Mouse (Mus musculus) kidney, embryonic 16.5 days (tissue): ENCODE results near the gene Psmb3. TPM values are rescaled to one million over a fixed set of nuclear protein-coding genes. Genes with fewer than 3 reads are reported as not detected.

Experiments used
- ATAC-seq: fragments of 200-750 bp; cut with Nextera tagmentation; 2 replicates; pipeline ENCODE4 v1.8.0; 2017; ENCODE audit warnings: moderate TSS enrichment; ENCODE audit not compliant: low FRiP score, low TSS enrichment
- H3K27ac ChIP-seq: fragments of 300-500 bp; sonication (generic); 2 replicates; pipeline ENCODE4 v1.5.1; 2014; ENCODE audit warnings: low read length
- H3K27me3 ChIP-seq: fragments of 300-500 bp; sonication (generic); 2 replicates; pipeline ENCODE4 v1.6.1; 2014; ENCODE audit warnings: low read length, control low read depth, mixed read lengths; ENCODE audit not compliant: insufficient read depth
- H3K36me3 ChIP-seq: fragments of 300-500 bp; sonication (generic); 2 replicates; pipeline ENCODE4 v1.6.1; 2014; ENCODE audit warnings: low read length, control low read depth, mixed read lengths; ENCODE audit not compliant: insufficient read depth
- H3K4me1 ChIP-seq: fragments of 300-500 bp; sonication (generic); 2 replicates; pipeline ENCODE4 v1.6.1; 2014; ENCODE audit warnings: low read length, control low read depth, mixed read lengths; ENCODE audit not compliant: insufficient read depth
- H3K4me2 ChIP-seq: fragments of 300-500 bp; sonication (generic); replicated peaks from 2 replicates; pipeline ENCODE4 v1.6.1; 2014; ENCODE audit warnings: low read depth, low read length
- H3K4me3 ChIP-seq: fragments of 300-500 bp; sonication (generic); 2 replicates; pipeline ENCODE4 v1.5.1; 2014; ENCODE audit warnings: mild to moderate bottlenecking, low read length
- H3K9ac ChIP-seq: fragments of 300-500 bp; sonication (generic); replicated peaks from 2 replicates; pipeline ENCODE4 v1.6.1; 2014; ENCODE audit warnings: low read length
- H3K9me3 ChIP-seq: fragments of 300-500 bp; sonication (generic); 2 replicates; pipeline ENCODE4 v1.6.1; 2016; ENCODE audit warnings: low read length, control low read depth
- WGBS: fragments of 180-500 bp; shearing (Covaris S2); extraction: QIAGEN DNeasy Blood & Tissue Kit; methylation state at CpG from one replicate; pipeline ENCODE4 v1.1.7; 2014; 5-methylcytosine and 5-hydroxymethylcytosine counted together
- polyA plus RNA-seq: library from polyadenylated mRNA; unstranded; fragments of >200 nt; fragmentation: Nextera tagmentation; extraction: Ambion mirVana; gene quantifications from 2 replicates; pipeline ENCODE4 v1.2.1, GENCODE M21; 2015

Psmb3 gene
- polyA plus RNA-seq, 1 experiment from 2014 or later, result 503 TPM

- no peaks in the 10 kb centered on the region for H3K27me3 ChIP-seq
- H3K4me3 ChIP-seq, result no peak overlapping the region
- ATAC-seq, result no peak
- no peak overlapping the region for H3K27ac ChIP-seq
- no peak overlapping the region for H3K9ac ChIP-seq
- H3K9me3 ChIP-seq, result no peaks in the 10 kb centered on the region
- no peak overlapping the region for H3K4me2 ChIP-seq
- H3K4me1 ChIP-seq, result peaks cover 5% of the 10 kb centered on the region; the same call in 1 of the 2 replicates
- H3K36me3 ChIP-seq, result peaks cover 82% of the 10 kb centered on the region
- 68% methylated on average over 8 of the region's 8 CpGs for WGBS
Measured at GRCm38 (mm10) chr11:97677842-97678241, 25.4 kb upstream of the Psmb3 start.

GRCm38 (mm10) chr11:97678301-97678700 is 24.9 kb upstream of the Psmb3 start:
- no peak overlapping the region for H3K9ac ChIP-seq

GRCm38 (mm10) chr11:97680430-97680829 is 22.8 kb upstream of the Psmb3 start:
- H3K36me3 ChIP-seq, result peaks cover 62% of the 10 kb centered on the region
- 73% methylated on average over 12 of the region's 12 CpGs for WGBS

More at GRCm38 (mm10) chr11:97678301-97678700, 24.9 kb upstream of the Psmb3 start:
- H3K27ac ChIP-seq, result no peak overlapping the region
- no peak for ATAC-seq
- peaks cover 81% of the 10 kb centered on the region for H3K36me3 ChIP-seq
- no peaks in the 10 kb centered on the region for H3K27me3 ChIP-seq
- no peaks in the 10 kb centered on the region for H3K9me3 ChIP-seq
- H3K4me3 ChIP-seq, result no peak overlapping the region
- WGBS, result 86% methylated on average over 10 of the region's 15 CpGs
- H3K4me2 ChIP-seq, result no peak overlapping the region
- peaks cover 5% of the 10 kb centered on the region; the same call in 1 of the 2 replicates for H3K4me1 ChIP-seq

GRCm38 (mm10) chr11:97682504-97683055 is 20.6 kb upstream of the Psmb3 start:
- H3K4me2 ChIP-seq, result no peak overlapping the region
- H3K4me1 ChIP-seq, result peaks cover 38% of the 10 kb centered on the region
- no peak overlapping the region for H3K9ac ChIP-seq
- no peak overlapping the region for H3K4me3 ChIP-seq
- no peaks in the 10 kb centered on the region for H3K27me3 ChIP-seq
- no peak overlapping the region for H3K27ac ChIP-seq
- H3K9me3 ChIP-seq, result no peaks in the 10 kb centered on the region
- no peak for ATAC-seq
- 77% methylated on average over 6 of the region's 6 CpGs for WGBS
- peaks cover 49% of the 10 kb centered on the region for H3K36me3 ChIP-seq

More at GRCm38 (mm10) chr11:97680430-97680829, 22.8 kb upstream of the Psmb3 start:
- Histone ChIP-seq H3K9me3 (no peaks in the 10 kb centered on the region), H3K27ac (no peak overlapping the region), H3K4me3 (no peak overlapping the region), H3K27me3 (no peaks in the 10 kb centered on the region), H3K9ac (no peak overlapping the region), H3K4me1 (peaks cover 20% of the 10 kb centered on the region), H3K4me2 (no peak overlapping the region)
- no peak for ATAC-seq

- Histone ChIP-seq H3K4me2 (no peak overlapping the region), H3K9me3 (no peaks in the 10 kb centered on the region), H3K4me3 (no peak overlapping the region), H3K9ac (peak overlapping the region; percentile 38), H3K4me1 (peaks cover 39% of the 10 kb centered on the region), H3K36me3 (peaks cover 39% of the 10 kb centered on the region), H3K27me3 (no peaks in the 10 kb centered on the region), H3K27ac (peak overlapping the region; percentile 65; the same call in 1 of the 2 replicates)
- WGBS, result 71% methylated on average over 6 of the region's 6 CpGs
- no peak for ATAC-seq
Measured at GRCm38 (mm10) chr11:97684063-97684680, 19.0 kb upstream of the Psmb3 start.

GRCm38 (mm10) chr11:97684766-97685165 is 18.4 kb upstream of the Psmb3 start:
- peak overlapping the region; percentile 38 for H3K9ac ChIP-seq
- peaks cover 39% of the 10 kb centered on the region for H3K4me1 ChIP-seq
- 23% methylated on average over 7 of the region's 7 CpGs for WGBS
- H3K4me2 ChIP-seq, result peak overlapping the region; percentile 58
- H3K36me3 ChIP-seq, result peaks cover 39% of the 10 kb centered on the region
- no peaks in the 10 kb centered on the region for H3K9me3 ChIP-seq
- H3K4me3 ChIP-seq, result no peak overlapping the region
- no peak for ATAC-seq
- peak overlapping the region; percentile 65 for H3K27ac ChIP-seq
- H3K27me3 ChIP-seq, result no peaks in the 10 kb centered on the region

- Histone ChIP-seq H3K9ac (peak within 1 kb of the TSS; percentile 49), H3K27me3 (no peaks in the 10 kb centered on the region), H3K27ac (peak within 1 kb of the TSS; percentile 65), H3K36me3 (peaks cover 39% of the 10 kb centered on the region), H3K9me3 (no peaks in the 10 kb centered on the region), H3K4me2 (peak within 1 kb of the TSS; percentile 58), H3K4me1 (peaks cover 39% of the 10 kb centered on the region), H3K4me3 (peak within 1 kb of the TSS; percentile 42)
- ATAC-seq, result peak; percentile 91
- WGBS, result under 1% methylated on average over 42 of the region's 43 CpGs
Measured at GRCm38 (mm10) chr11:97685613-97686321, 17.4 kb upstream of the Psmb3 start, which contains the start of gene Cisd3. Gene Cisd3 (plus strand): TSS chr11:97685826.

GRCm38 (mm10) chr11:97686322-97686908 is 16.8 kb upstream of the Psmb3 start:
- peak overlapping the region; percentile 38 for H3K9ac ChIP-seq
- H3K4me2 ChIP-seq, result peak overlapping the region; percentile 58
- H3K27me3 ChIP-seq, result no peaks in the 10 kb centered on the region
- peak overlapping the region; percentile 42 for H3K4me3 ChIP-seq
- no peak for ATAC-seq
- peak overlapping the region; percentile 54; the same call in 1 of the 2 replicates for H3K27ac ChIP-seq
- H3K9me3 ChIP-seq, result no peaks in the 10 kb centered on the region
- WGBS, result 67% methylated on average over 11 of the region's 11 CpGs
- H3K36me3 ChIP-seq, result peaks cover 40% of the 10 kb centered on the region
- peaks cover 39% of the 10 kb centered on the region for H3K4me1 ChIP-seq

GRCm38 (mm10) chr11:97687061-97687460 is 16.1 kb upstream of the Psmb3 start:
- H3K4me3 ChIP-seq, result no peak overlapping the region
- no peak for ATAC-seq
- no peaks in the 10 kb centered on the region for H3K9me3 ChIP-seq
- no peaks in the 10 kb centered on the region for H3K27me3 ChIP-seq
- no peak overlapping the region for H3K27ac ChIP-seq
- peaks cover 38% of the 10 kb centered on the region for H3K4me1 ChIP-seq
- peak overlapping the region; percentile 38; the same call in 1 of the 2 replicates for H3K9ac ChIP-seq
- 0 out of 2 replicates have a peak overlapping the region, but pooled peaks have one; percentile 58 for H3K4me2 ChIP-seq
- WGBS, result 55% methylated on average over 3 of the region's 3 CpGs
- H3K36me3 ChIP-seq, result peaks cover 40% of the 10 kb centered on the region
